Mouse (Mus musculus) yolk sac, embryonic 10.5 days (tissue): Measurements from ENCODE around the gene Yars.
A peak's percentile ranks its signal among the peaks of the same experiment; 100 is the strongest.

Experiments
- DNase-seq: peaks from one replicate; pipeline ENCODE4 v3.0.0-alpha.2; 2017; ENCODE audit warnings: low spot score

Gene Yars

GRCm38 (mm10) chr4:129189542-129190519 lies at the start of gene Yars, which contains the start of gene S100pbp:
Yars (plus strand) TSS chr4:129189760.
S100pbp (minus strand) TSS chr4:129189727.
- peak; percentile 99 for DNase-seq

- no peak for DNase-seq
Measured at GRCm38 (mm10) chr4:129140808-129141207, 48.8 kb upstream of the Yars start.

GRCm38 (mm10) chr4:129141560-129142438 lies 47.8 kb upstream of the Yars start:
- DNase-seq: no peak

- DNase-seq: no peak
Measured at GRCm38 (mm10) chr4:129142439-129143045, 47.0 kb upstream of the Yars start.

- no peak for DNase-seq
Measured at GRCm38 (mm10) chr4:129143509-129143908, 46.1 kb upstream of the Yars start.

- no peak for DNase-seq
Measured at GRCm38 (mm10) chr4:129144401-129145367, 44.9 kb upstream of the Yars start.

GRCm38 (mm10) chr4:129145411-129145810 lies 44.1 kb upstream of the Yars start:
- no peak for DNase-seq

GRCm38 (mm10) chr4:129145943-129146342 lies 43.6 kb upstream of the Yars start:
- DNase-seq: no peak

- no peak for DNase-seq
Measured at GRCm38 (mm10) chr4:129146392-129146791, 43.2 kb upstream of the Yars start.

- DNase-seq: no peak
Measured at GRCm38 (mm10) chr4:129147552-129148103, 41.9 kb upstream of the Yars start.

GRCm38 (mm10) chr4:129149321-129149720 lies 40.2 kb upstream of the Yars start:
- no peak for DNase-seq

GRCm38 (mm10) chr4:129151276-129151811 lies 38.2 kb upstream of the Yars start:
- DNase-seq: peak; percentile 69

GRCm38 (mm10) chr4:129157541-129157940 lies 32.0 kb upstream of the Yars start:
- no peak for DNase-seq

GRCm38 (mm10) chr4:129158549-129158948 lies 31.0 kb upstream of the Yars start:
- DNase-seq: no peak

- DNase-seq: no peak
Measured at GRCm38 (mm10) chr4:129161076-129161475, 28.5 kb upstream of the Yars start.

GRCm38 (mm10) chr4:129161581-129162255 lies 27.8 kb upstream of the Yars start:
- no peak for DNase-seq

- no peak for DNase-seq
Measured at GRCm38 (mm10) chr4:129172529-129172928, 17.0 kb upstream of the Yars start.

- no peak for DNase-seq
Measured at GRCm38 (mm10) chr4:129179560-129179959, 10.0 kb upstream of the Yars start.

- DNase-seq: no peak
Measured at GRCm38 (mm10) chr4:129188041-129188659, 1.4 kb upstream of the Yars start.
